20 mouse cellular contexts compared by ENCODE assay signal in the genomic region with DNA sequence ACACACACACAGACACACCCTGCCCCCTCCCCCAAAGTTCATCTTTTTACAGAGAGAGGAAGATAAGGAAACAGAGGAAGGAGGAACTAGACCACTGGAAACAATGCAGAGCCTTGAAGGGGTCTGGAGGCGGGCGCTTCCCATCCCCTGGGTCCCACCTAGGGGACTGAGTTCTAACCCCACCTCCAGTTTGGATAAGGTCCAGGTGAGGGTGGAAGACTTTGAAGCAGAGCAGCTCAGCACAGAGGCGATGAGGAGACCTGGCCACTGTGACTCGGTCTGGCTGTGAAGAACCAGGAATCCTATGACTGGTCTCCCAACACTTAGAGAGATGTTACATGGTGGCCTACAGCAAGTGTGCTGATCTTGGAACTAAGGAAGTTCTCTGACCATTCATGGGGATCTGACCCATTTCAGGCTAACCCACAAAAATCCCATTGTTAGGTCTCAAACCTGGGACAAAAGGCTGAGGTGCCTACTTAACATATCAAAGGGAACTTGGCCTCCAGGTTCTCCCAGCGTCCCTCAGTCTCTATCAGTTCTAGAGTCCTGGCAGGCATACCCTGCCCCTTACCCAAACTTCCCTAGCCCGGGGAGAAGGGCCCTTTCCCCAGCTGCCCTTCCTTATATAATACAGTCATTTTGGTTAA. TPM values are rescaled to one million over a fixed set of nuclear protein-coding genes. Genes with fewer than 3 reads are reported as not detected.
A peak's percentile ranks its signal among the peaks of the same experiment; 100 is the strongest.
DNase-seq lines count a peak whose midpoint lies in the region; ATAC-seq lines count a peak whose summit lies in the region.
"Had no signal": no experiment of that assay in that cellular context is flagged by ENCODE, and none has a peak within 500 bp of the region (broad histone marks: within the 10 kb centered on the region; RNA-seq: fewer than 3 reads in every experiment).

No protein-coding gene starts in this region.

- H3K36me3 ChIP-seq in hindbrain, embryonic 10.5 days, result no peaks in the 10 kb centered on the region
- H3K36me3 ChIP-seq in hindbrain, embryonic 11.5 days (ENCODE audit: control insufficient read depth, insufficient read depth, low read length), result no peaks in the 10 kb centered on the region
- H3K36me3 ChIP-seq in neural tube, embryonic 13.5 days, result no peaks in the 10 kb centered on the region
- H3K36me3 ChIP-seq: embryonic facial prominence, embryonic 13.5 days; heart, embryonic 10.5 days; hindbrain, embryonic 15.5 days had no signal

- WGBS in hindbrain, embryonic 10.5 days, result 68% methylated on average over 6 of the region's 6 CpGs
- 76% methylated on average over 6 of the region's 6 CpGs for WGBS in hindbrain, embryonic 11.5 days
- 74% methylated on average over 6 of the region's 6 CpGs for WGBS in neural tube, embryonic 13.5 days

- no peak overlapping the region for H3K9ac ChIP-seq in hindbrain, embryonic 11.5 days (ENCODE audit: low read depth, low read length)
- no peak overlapping the region for H3K9ac ChIP-seq in neural tube, embryonic 13.5 days
- H3K9ac ChIP-seq: embryonic facial prominence, embryonic 13.5 days; forebrain, embryonic 13.5 days; hindbrain, embryonic 15.5 days had no signal

- peak overlapping the region; percentile 83 for H3K27ac ChIP-seq in hindbrain, embryonic 10.5 days
- H3K27ac ChIP-seq in hindbrain, embryonic 11.5 days (ENCODE audit: low read depth, low read length), result no peak overlapping the region
- 0 out of 2 replicates have a peak overlapping the region, but pooled peaks have one; percentile 18 for H3K27ac ChIP-seq in neural tube, embryonic 13.5 days (replicated peaks)
- H3K27ac ChIP-seq: embryonic facial prominence, embryonic 13.5 days; forebrain, embryonic 13.5 days; gastrocnemius, adult 2 months; hindbrain, embryonic 15.5 days had no signal

- H3K9me3 ChIP-seq in hindbrain, embryonic 10.5 days, result no peaks in the 10 kb centered on the region
- H3K9me3 ChIP-seq in hindbrain, embryonic 11.5 days (ENCODE audit: control insufficient read depth, low read length), result no peaks in the 10 kb centered on the region
- H3K9me3 ChIP-seq in neural tube, embryonic 13.5 days, result no peaks in the 10 kb centered on the region
- H3K9me3 ChIP-seq: embryonic facial prominence, embryonic 13.5 days; forebrain, embryonic 13.5 days; heart, embryonic 10.5 days; hindbrain, embryonic 15.5 days had no signal

- H3K4me1 ChIP-seq in hindbrain, embryonic 10.5 days (replicated peaks), result peaks cover 35% of the 10 kb centered on the region
- peaks cover 11% of the 10 kb centered on the region; the same call in 1 of the 2 replicates for H3K4me1 ChIP-seq in hindbrain, embryonic 11.5 days (replicated peaks; ENCODE audit: control insufficient read depth, insufficient read depth, low read length)
- peaks cover 33% of the 10 kb centered on the region for H3K4me1 ChIP-seq in neural tube, embryonic 13.5 days (replicated peaks)

- no peak for DNase-seq in hindbrain, embryonic 10.5 days (ENCODE audit: low spot score)
- DNase-seq in hindbrain, embryonic 11.5 days (ENCODE audit: low spot score), result no peak
- DNase-seq in neural tube, embryonic 10.5 days (ENCODE audit: extremely low spot score, low spot score), result no peak
- peak; percentile 85 for DNase-seq in R1 (ENCODE audit: low read depth, low spot score)
- DNase-seq in gastrocnemius, postnatal 25 days, result no peak
- DNase-seq in cerebellum, adult 9-11 months, result no peak
- DNase-seq: adrenal gland, postnatal 10 days; cerebellum, adult 11-12 months; cerebellum, adult 9-10 months; cerebellum, postnatal 36 days; gastrocnemius, adult 2 months; gastrocnemius, postnatal 36 days; heart, adult 18-20 months; heart, postnatal 10 days had no signal

- H3K4me3 ChIP-seq in hindbrain, embryonic 10.5 days, result no peak overlapping the region
- H3K4me3 ChIP-seq in hindbrain, embryonic 11.5 days (ENCODE audit: low read depth, low read length), result no peak overlapping the region
- no peak overlapping the region for H3K4me3 ChIP-seq in neural tube, embryonic 13.5 days
- H3K4me3 ChIP-seq: embryonic facial prominence, embryonic 13.5 days; forebrain, embryonic 13.5 days; gastrocnemius, adult 2 months; heart, embryonic 10.5 days; hindbrain, embryonic 15.5 days had no signal

- H3K4me2 ChIP-seq in hindbrain, embryonic 11.5 days (replicated peaks; ENCODE audit: low read depth, low read length), result no peak overlapping the region
- H3K4me2 ChIP-seq in neural tube, embryonic 13.5 days, result no peak overlapping the region
- H3K4me2 ChIP-seq: embryonic facial prominence, embryonic 13.5 days; forebrain, embryonic 13.5 days; hindbrain, embryonic 15.5 days had no signal

- H3K27me3 ChIP-seq in hindbrain, embryonic 10.5 days (ENCODE audit: insufficient read depth, poor library complexity, severe bottlenecking), result no peaks in the 10 kb centered on the region
- no peaks in the 10 kb centered on the region for H3K27me3 ChIP-seq in hindbrain, embryonic 11.5 days (ENCODE audit: control insufficient read depth, insufficient read depth, low read length)
- H3K27me3 ChIP-seq in neural tube, embryonic 13.5 days, result no peaks in the 10 kb centered on the region
- H3K27me3 ChIP-seq: CH12.LX; embryonic facial prominence, embryonic 13.5 days; forebrain, embryonic 13.5 days; hindbrain, embryonic 15.5 days had no signal

- no peak for ATAC-seq in hindbrain, embryonic 11.5 days (ENCODE audit: low FRiP score)
- ATAC-seq in neural tube, embryonic 13.5 days (ENCODE audit: low read depth), result no peak
- ATAC-seq: forebrain, embryonic 13.5 days had no signal

RNA-seq across cellular contexts. Expression of a gene that starts 13.6 kb away (rescaled TPM):
- polyA plus RNA-seq in hindbrain, embryonic 10.5 days (2016; fragmentation: Nextera tagmentation; extraction: Ambion mirVana), result 18.0 and 41.8 TPM in 2 replicates
- polyA plus RNA-seq in hindbrain, embryonic 11.5 days (2014; fragmentation: Nextera tagmentation; extraction: Ambion mirVana), result 51.1 and 68.0 TPM in 2 replicates
- polyA plus RNA-seq in neural tube, embryonic 13.5 days (2015; fragmentation: Nextera tagmentation; extraction: Ambion mirVana), result 49.6 and 60.2 TPM in 2 replicates
- 10 to 100 TPM; 22.1 to 22.6 TPM for total RNA-seq in gastrocnemius, postnatal 25 days (2021)
- polyA plus RNA-seq: heart, embryonic 10.5 days had no signal

RNA-seq across cellular contexts. Expression of a gene that starts 25.9 kb away (rescaled TPM):
- polyA plus RNA-seq in hindbrain, embryonic 10.5 days (2016; fragmentation: Nextera tagmentation; extraction: Ambion mirVana), result 99.2 and 99.9 TPM in 2 replicates
- 99.3 and 107 TPM in 2 replicates for polyA plus RNA-seq in hindbrain, embryonic 11.5 days (2014; fragmentation: Nextera tagmentation; extraction: Ambion mirVana)
- 201 and 208 TPM in 2 replicates for polyA plus RNA-seq in neural tube, embryonic 13.5 days (2015; fragmentation: Nextera tagmentation; extraction: Ambion mirVana)
- 10 to 100 TPM; 67.7 to 74.0 TPM for total RNA-seq in gastrocnemius, postnatal 25 days (2021)
